Mouse (Mus musculus): Measurements from ENCODE around the gene Epha7. TPM values are rescaled to one million over a fixed set of nuclear protein-coding genes. Genes with fewer than 3 reads are reported as not detected.

The Epha7 gene
- polyA plus RNA-seq, 1 experiment = 0.02 TPM

DNA sequence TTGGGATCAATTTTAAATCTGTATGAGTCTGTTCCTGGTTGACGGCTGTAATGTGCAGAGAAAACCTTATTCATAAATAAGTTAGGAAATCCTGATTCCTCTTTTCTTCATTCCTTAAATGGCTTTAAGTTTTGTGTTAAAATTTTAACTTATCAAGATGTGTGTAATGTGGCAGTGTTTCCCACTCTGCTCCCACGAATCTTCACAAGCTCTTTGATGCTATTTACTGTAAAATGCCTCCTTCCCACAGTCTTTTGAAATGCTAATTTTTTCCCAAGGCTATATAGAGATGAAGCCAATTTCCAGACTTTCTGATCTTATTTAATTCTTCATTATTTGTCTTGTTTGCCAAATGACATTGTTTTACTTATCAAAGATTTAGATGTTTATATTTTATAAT is 100.7 kb downstream of the Epha7 start:
- H3K36me3 ChIP-seq (ENCODE audit: control insufficient read depth) = no peaks in the 10 kb centered on the region
- TF ChIP-seq TAL1 (IDR thresholded peaks at IDR 0.05; ENCODE audit: low read length) (no peak), GATA1 (IDR thresholded peaks at IDR 0.05; ENCODE audit: low read length) (no peak)
- H3K9me3 ChIP-seq (ENCODE audit: control insufficient read depth, low read length) = no peaks in the 10 kb centered on the region
- no peak overlapping the region for H3K4me3 ChIP-seq (replicated peaks)
- no peaks in the 10 kb centered on the region for H3K4me1 ChIP-seq (ENCODE audit: control insufficient read depth)
- no peaks in the 10 kb centered on the region for H3K27me3 ChIP-seq (ENCODE audit: control insufficient read depth)

DNA sequence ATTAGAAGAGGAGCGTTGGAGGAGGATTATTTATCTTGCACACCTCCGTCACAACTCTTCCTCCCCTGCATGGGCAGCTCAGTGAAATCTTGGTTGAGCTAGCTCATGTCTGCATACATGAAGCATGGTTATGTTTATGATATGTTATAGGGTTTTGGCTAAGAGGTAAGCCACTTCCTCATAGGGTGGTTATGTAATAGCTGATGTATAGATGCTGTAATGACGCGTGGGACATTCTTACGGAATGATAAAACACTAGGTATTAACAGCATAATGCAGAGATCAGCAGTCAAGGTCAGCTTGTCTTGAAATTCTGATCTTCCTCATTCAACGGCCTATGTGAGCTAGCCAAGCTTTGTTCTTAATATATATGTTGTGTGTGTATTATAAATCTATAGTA is 107.7 kb downstream of the Epha7 start:
- no peaks in the 10 kb centered on the region for H3K4me1 ChIP-seq (ENCODE audit: control insufficient read depth)
- H3K36me3 ChIP-seq (ENCODE audit: control insufficient read depth) = no peaks in the 10 kb centered on the region
- TF ChIP-seq TAL1 (IDR thresholded peaks at IDR 0.05; ENCODE audit: low read length) = no peak
- no peak for TF ChIP-seq GATA1 (IDR thresholded peaks at IDR 0.05; ENCODE audit: low read length)
- no peaks in the 10 kb centered on the region for H3K9me3 ChIP-seq (ENCODE audit: control insufficient read depth, low read length)
- H3K4me3 ChIP-seq (replicated peaks) = no peak overlapping the region
- H3K27me3 ChIP-seq (ENCODE audit: control insufficient read depth) = no peaks in the 10 kb centered on the region

DNA sequence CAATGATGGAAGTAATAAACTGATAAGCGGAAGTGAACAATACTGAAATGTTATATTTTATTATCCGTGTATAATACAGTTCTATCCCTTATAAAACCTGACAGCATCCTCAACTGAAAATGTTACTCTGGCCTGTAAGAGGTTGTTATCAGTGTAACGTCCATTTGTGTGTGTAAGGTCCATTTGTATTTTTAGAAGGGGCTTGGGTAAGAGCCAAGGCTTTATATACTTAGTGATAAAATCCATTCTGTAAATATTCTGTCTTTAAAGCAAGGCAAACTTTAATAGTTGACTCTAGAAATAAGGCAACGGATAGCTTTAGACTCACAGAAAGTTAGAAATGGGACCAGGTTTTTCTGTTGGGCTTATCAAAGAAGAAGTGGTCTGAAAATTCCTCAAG is 113.1 kb downstream of the Epha7 start:
- no peaks in the 10 kb centered on the region for H3K4me1 ChIP-seq (ENCODE audit: control insufficient read depth)
- H3K36me3 ChIP-seq (ENCODE audit: control insufficient read depth) = no peaks in the 10 kb centered on the region
- H3K9me3 ChIP-seq (ENCODE audit: control insufficient read depth, low read length) = no peaks in the 10 kb centered on the region
- H3K27me3 ChIP-seq (ENCODE audit: control insufficient read depth) = no peaks in the 10 kb centered on the region
- no peak for TF ChIP-seq GATA1 (IDR thresholded peaks at IDR 0.05; ENCODE audit: low read length)
- no peak for TF ChIP-seq TAL1 (IDR thresholded peaks at IDR 0.05; ENCODE audit: low read length)
- H3K4me3 ChIP-seq (replicated peaks) = no peak overlapping the region

DNA sequence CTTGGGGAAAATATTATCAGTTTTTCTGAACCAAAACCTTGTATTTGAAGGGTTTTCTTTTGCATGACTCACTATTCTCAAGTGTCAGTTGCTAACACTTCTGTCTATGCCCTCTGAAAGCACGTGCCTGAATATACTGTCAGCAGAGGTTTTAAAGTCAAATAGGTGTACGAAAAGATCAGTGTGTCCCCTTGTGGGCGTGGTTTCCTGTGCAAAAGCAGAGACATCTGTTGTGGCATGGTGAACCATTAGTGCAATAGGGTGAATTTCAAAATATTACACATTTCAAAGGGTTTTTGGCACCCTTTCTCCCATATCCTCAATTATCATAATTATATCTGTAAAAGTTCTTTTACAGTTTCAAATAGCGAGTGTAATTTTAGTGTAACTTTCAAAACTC is 120.5 kb downstream of the Epha7 start:
- Histone ChIP-seq H3K4me1 (ENCODE audit: control insufficient read depth) (no peaks in the 10 kb centered on the region), H3K9me3 (ENCODE audit: control insufficient read depth, low read length) (no peaks in the 10 kb centered on the region), H3K36me3 (ENCODE audit: control insufficient read depth) (no peaks in the 10 kb centered on the region), H3K4me3 (replicated peaks) (no peak overlapping the region), H3K27me3 (ENCODE audit: control insufficient read depth) (no peaks in the 10 kb centered on the region)
- TF ChIP-seq TAL1 (IDR thresholded peaks at IDR 0.05; ENCODE audit: low read length) (no peak), GATA1 (IDR thresholded peaks at IDR 0.05; ENCODE audit: low read length) (no peak)

DNA sequence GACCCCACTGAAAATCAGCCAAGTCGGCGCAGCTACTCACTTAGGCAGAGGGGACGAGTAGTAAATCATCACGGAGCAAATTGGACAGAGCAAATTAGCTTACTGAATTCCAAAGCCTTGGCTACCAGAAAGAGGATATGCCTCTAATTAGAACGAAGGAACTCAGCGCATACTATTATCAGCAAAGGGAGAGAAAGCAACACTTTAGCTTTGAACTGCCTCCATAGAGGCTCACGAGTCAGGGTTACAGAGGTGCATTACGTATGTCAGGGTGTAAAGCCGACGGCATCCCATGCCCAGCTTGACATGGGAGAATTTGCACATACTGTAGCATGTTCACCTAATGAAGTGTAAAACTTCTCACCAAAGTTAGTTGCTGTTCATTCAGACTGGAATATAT is 121.9 kb downstream of the Epha7 start:
- no peaks in the 10 kb centered on the region for H3K4me1 ChIP-seq (ENCODE audit: control insufficient read depth)
- H3K27me3 ChIP-seq (ENCODE audit: control insufficient read depth) = no peaks in the 10 kb centered on the region
- H3K9me3 ChIP-seq (ENCODE audit: control insufficient read depth, low read length) = no peaks in the 10 kb centered on the region
- H3K36me3 ChIP-seq (ENCODE audit: control insufficient read depth) = no peaks in the 10 kb centered on the region
- H3K4me3 ChIP-seq (replicated peaks) = no peak overlapping the region
- TF ChIP-seq GATA1 (IDR thresholded peaks at IDR 0.05; ENCODE audit: low read length) = no peak
- TF ChIP-seq TAL1 (IDR thresholded peaks at IDR 0.05; ENCODE audit: low read length) = no peak

DNA sequence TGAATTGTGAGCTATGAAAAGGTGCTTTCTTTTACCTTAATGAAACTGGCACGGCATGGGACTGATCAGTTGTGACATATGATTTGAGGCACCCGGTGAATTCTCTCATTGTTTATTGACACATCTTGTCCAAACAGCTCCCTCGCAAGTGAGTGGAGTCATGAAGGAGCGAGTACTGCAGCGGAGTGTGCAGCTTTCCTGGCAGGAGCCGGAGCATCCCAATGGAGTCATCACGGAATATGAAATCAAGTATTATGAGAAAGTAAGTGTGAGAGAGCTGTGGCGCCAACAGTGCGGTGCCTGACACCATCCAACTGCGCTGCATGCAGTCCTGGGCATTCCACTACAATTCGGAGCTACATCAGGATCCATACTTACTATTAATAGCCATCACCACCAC is 122.6 kb downstream of the Epha7 start:
- TF ChIP-seq TAL1 (IDR thresholded peaks at IDR 0.05; ENCODE audit: low read length) = no peak

DNA sequence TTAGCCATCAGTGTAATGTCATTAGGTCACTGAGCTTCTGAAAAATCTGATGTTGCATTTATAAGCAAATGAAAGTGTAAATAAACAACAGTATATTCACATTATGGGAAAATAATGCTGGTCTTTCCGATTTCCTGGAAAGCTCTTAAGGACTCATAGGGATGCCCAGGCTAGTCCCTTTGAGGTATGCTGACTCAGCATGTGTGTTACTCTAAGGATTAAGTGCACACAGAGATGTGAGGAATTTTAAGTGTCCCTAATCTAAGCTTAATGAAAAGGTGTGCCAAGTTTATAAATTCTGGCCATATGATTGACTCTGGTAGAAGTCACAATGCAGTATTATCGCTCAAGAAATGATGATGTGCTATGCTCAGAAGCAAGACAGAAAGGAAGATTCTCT is 127.8 kb downstream of the Epha7 start:
- Histone ChIP-seq H3K4me3 (replicated peaks) (no peak overlapping the region), H3K27me3 (ENCODE audit: control insufficient read depth) (no peaks in the 10 kb centered on the region), H3K4me1 (ENCODE audit: control insufficient read depth) (no peaks in the 10 kb centered on the region), H3K9me3 (ENCODE audit: control insufficient read depth, low read length) (no peaks in the 10 kb centered on the region), H3K36me3 (ENCODE audit: control insufficient read depth) (no peaks in the 10 kb centered on the region)
- no peak for TF ChIP-seq TAL1 (IDR thresholded peaks at IDR 0.05; ENCODE audit: low read length)
- TF ChIP-seq GATA1 (IDR thresholded peaks at IDR 0.05; ENCODE audit: low read length) = no peak

More for the DNA sequence above, 122.6 kb downstream of the Epha7 start:
- no peak overlapping the region for H3K4me3 ChIP-seq (replicated peaks)
- H3K27me3 ChIP-seq (ENCODE audit: control insufficient read depth) = no peaks in the 10 kb centered on the region
- H3K4me1 ChIP-seq (ENCODE audit: control insufficient read depth) = no peaks in the 10 kb centered on the region
- no peaks in the 10 kb centered on the region for H3K36me3 ChIP-seq (ENCODE audit: control insufficient read depth)
- no peaks in the 10 kb centered on the region for H3K9me3 ChIP-seq (ENCODE audit: control insufficient read depth, low read length)

DNA sequence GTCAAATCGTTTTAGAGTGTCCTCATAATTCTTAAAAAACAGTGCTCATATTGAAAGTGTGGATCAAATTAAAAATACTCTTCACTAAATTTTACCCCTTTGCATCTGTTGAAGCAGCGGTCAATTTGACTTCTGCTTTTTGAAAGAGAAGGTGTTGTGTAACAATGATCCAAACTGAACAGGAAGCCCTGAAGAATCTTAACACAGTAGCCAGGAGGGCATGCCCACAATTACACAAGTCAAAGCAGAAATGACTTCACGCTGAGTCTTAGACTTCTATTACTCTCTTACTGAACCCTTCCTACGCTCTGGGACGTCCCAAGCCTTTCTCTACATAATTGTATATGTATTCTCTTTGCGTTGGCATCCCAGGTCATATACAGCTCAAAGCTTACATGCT is 131.3 kb downstream of the Epha7 start:
- no peaks in the 10 kb centered on the region for H3K36me3 ChIP-seq (ENCODE audit: control insufficient read depth)
- TF ChIP-seq TAL1 (IDR thresholded peaks at IDR 0.05; ENCODE audit: low read length) = no peak
- no peaks in the 10 kb centered on the region for H3K9me3 ChIP-seq (ENCODE audit: control insufficient read depth, low read length)
- H3K27me3 ChIP-seq (ENCODE audit: control insufficient read depth) = no peaks in the 10 kb centered on the region
- H3K4me3 ChIP-seq (replicated peaks) = no peak overlapping the region
- no peaks in the 10 kb centered on the region for H3K4me1 ChIP-seq (ENCODE audit: control insufficient read depth)

DNA sequence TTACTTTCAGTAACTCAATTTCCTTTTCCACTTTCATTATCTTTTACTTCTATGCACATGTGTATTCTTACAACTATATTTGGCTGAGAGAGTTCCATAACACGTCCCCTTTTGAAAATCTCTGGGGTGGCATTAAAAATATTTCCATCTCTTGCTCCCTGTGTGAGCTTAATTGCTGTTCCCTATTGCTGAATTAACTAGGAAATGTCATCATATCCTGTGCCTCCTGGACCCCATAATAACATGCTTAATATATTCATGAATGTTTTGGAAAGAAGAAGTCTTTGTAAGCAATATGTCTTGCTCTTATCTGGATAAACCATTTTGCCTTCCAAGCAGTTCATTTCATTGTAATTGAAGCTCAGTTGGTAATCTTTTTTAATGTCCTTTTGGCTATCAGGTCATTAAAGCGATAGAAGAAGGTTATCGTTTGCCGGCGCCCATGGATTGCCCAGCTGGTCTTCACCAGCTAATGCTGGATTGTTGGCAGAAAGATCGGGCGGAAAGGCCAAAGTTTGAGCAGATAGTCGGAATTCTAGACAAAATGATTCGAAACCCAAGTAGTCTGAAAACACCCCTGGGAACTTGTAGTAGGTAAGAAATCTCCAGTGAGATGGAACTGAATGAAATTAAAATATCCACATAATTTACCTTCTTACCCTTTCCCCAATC is 148.1 kb downstream of the Epha7 start:
- Histone ChIP-seq H3K36me3 (ENCODE audit: control insufficient read depth) (no peaks in the 10 kb centered on the region), H3K4me1 (ENCODE audit: control insufficient read depth) (no peaks in the 10 kb centered on the region), H3K4me3 (replicated peaks) (no peak overlapping the region), H3K9me3 (ENCODE audit: control insufficient read depth, low read length) (no peaks in the 10 kb centered on the region), H3K27me3 (ENCODE audit: control insufficient read depth) (no peaks in the 10 kb centered on the region)
- no peak for TF ChIP-seq TAL1 (IDR thresholded peaks at IDR 0.05; ENCODE audit: low read length)
- TF ChIP-seq GATA1 (IDR thresholded peaks at IDR 0.05; ENCODE audit: low read length) = no peak
